Mouse (Mus musculus) natural killer cell, adult 2 months (primary cell): ENCODE measurements around the gene Gps2.

Source experiments
- DNase-seq, 2 experiments: peaks; one replicate each; pipeline ENCODE4 v3.0.0; 2022; ENCODE audit warnings: low spot score in 2 of 2

The Gps2 gene

GRCm38 (mm10) chr11:69886907-69887635 is 26.6 kb upstream of the Gps2 start:
- DNase-seq = no peak

- no peak for DNase-seq
These were observed 22.2 kb upstream of the Gps2 start for GRCm38 (mm10) chr11:69891482-69891881.

- peak; percentile 82 to 83 for DNase-seq
These were observed 19.0 kb upstream of the Gps2 start for GRCm38 (mm10) chr11:69894671-69895070.

- DNase-seq = peak; percentile 63 to 70
These were observed 18.4 kb upstream of the Gps2 start, which contains the start of gene Acap1 for GRCm38 (mm10) chr11:69895291-69895690. Acap1 (minus strand) TSS chr11:69895539.

- no peak for DNase-seq
These were observed 13.8 kb upstream of the Gps2 start for GRCm38 (mm10) chr11:69899870-69900269.

- DNase-seq = peak; percentile 86 to 89
These were observed 12.9 kb upstream of the Gps2 start, which contains the start of the genes 2810408A11Rik and Neurl4 for GRCm38 (mm10) chr11:69900471-69901405. 2810408A11Rik (minus strand) TSS chr11:69900987. Neurl4 (plus strand) TSS chr11:69901072.

GRCm38 (mm10) chr11:69901406-69901846 is 12.3 kb upstream of the Gps2 start:
- DNase-seq = peak; percentile 86 to 89

GRCm38 (mm10) chr11:69901993-69902392 is 11.7 kb upstream of the Gps2 start:
- no peak for DNase-seq

- no peak for DNase-seq
These were observed 10.7 kb upstream of the Gps2 start for GRCm38 (mm10) chr11:69902972-69903371.

- no peak for DNase-seq
These were observed 9.4 kb upstream of the Gps2 start for GRCm38 (mm10) chr11:69904311-69904710.

- DNase-seq = no peak
These were observed 5.0 kb upstream of the Gps2 start for GRCm38 (mm10) chr11:69908645-69909044.

GRCm38 (mm10) chr11:69909174-69909573 is 4.5 kb upstream of the Gps2 start:
- DNase-seq = no peak

GRCm38 (mm10) chr11:69910177-69910576 is 3.5 kb upstream of the Gps2 start:
- no peak for DNase-seq

- no peak for DNase-seq
These were observed 2.7 kb upstream of the Gps2 start for GRCm38 (mm10) chr11:69910781-69911560.

- no peak for DNase-seq
These were observed 2.0 kb upstream of the Gps2 start for GRCm38 (mm10) chr11:69911701-69912100.

GRCm38 (mm10) chr11:69912716-69913530 is 765 bp upstream of the Gps2 start:
- no peak for DNase-seq

- DNase-seq = no peak
These were observed 680 bp downstream of the Gps2 start for GRCm38 (mm10) chr11:69914372-69914764.

- no peak for DNase-seq
These were observed 1.3 kb downstream of the Gps2 start for GRCm38 (mm10) chr11:69914917-69915430.

- DNase-seq = no peak
These were observed 2.3 kb downstream of the Gps2 start for GRCm38 (mm10) chr11:69915667-69916627.
